Mouse (Mus musculus) heart, embryonic 11.5 days (tissue): ENCODE measurements around the gene Calm4. TPM values are rescaled to one million over a fixed set of nuclear protein-coding genes. Genes with fewer than 3 reads are reported as not detected.
"Not testable (repeated sequence)": the region's sequence is repeated elsewhere in the genome, so short reads cannot be mapped to it uniquely, and the experiment has no call there.

Experiments
- ATAC-seq: fragments of 200-750 bp; cut with Nextera tagmentation; replicated peaks from 2 replicates; pipeline ENCODE4 v1.8.0; 2017; ENCODE audit warnings: moderate library complexity; ENCODE audit not compliant: insufficient number of reproducible peaks, low FRiP score, low TSS enrichment
- H3K27ac ChIP-seq: fragments of 300-500 bp; sonication (generic); 2 replicates; pipeline ENCODE4 v1.5.1; 2014; ENCODE audit warnings: mild to moderate bottlenecking, low read depth, low read length
- H3K27me3 ChIP-seq: fragments of 300-500 bp; sonication (generic); 2 replicates; pipeline ENCODE4 v1.6.1; 2014; ENCODE audit warnings: mild to moderate bottlenecking, low read length, mixed read lengths; ENCODE audit not compliant: control insufficient read depth, insufficient read depth
- H3K36me3 ChIP-seq: fragments of 300-500 bp; sonication (generic); 2 replicates; pipeline ENCODE4 v1.6.1; 2014; ENCODE audit warnings: mild to moderate bottlenecking, low read length, moderate library complexity, mixed read lengths; ENCODE audit not compliant: control insufficient read depth, insufficient read depth
- H3K4me1 ChIP-seq: fragments of 300-500 bp; sonication (generic); 2 replicates; pipeline ENCODE4 v1.6.1; 2014; ENCODE audit warnings: low read length; ENCODE audit not compliant: control insufficient read depth, insufficient read depth
- H3K4me2 ChIP-seq: fragments of 300-500 bp; sonication (generic); 2 replicates; pipeline ENCODE4 v1.6.1; 2014; ENCODE audit warnings: mild to moderate bottlenecking, moderate library complexity
- H3K4me3 ChIP-seq: fragments of 300-500 bp; sonication (generic); 2 replicates; pipeline ENCODE4 v1.5.1; 2014; ENCODE audit warnings: low read depth, low read length
- H3K9ac ChIP-seq: fragments of 300-500 bp; sonication (generic); 2 replicates; pipeline ENCODE4 v1.6.1; 2014; ENCODE audit warnings: mild to moderate bottlenecking, low read depth, low read length, moderate library complexity
- H3K9me3 ChIP-seq: fragments of 300-500 bp; sonication (generic); replicated peaks from 2 replicates; pipeline ENCODE4 v1.6.1; 2016; ENCODE audit warnings: low read length; ENCODE audit not compliant: control insufficient read depth
- WGBS: fragments of 180-500 bp; shearing (Covaris S2); extraction: QIAGEN DNeasy Blood & Tissue Kit; methylation state at CpG from one replicate; pipeline ENCODE4 v1.1.7; 2014; ENCODE audit not compliant: insufficient replicate concordance; 5-methylcytosine and 5-hydroxymethylcytosine counted together
- polyA plus RNA-seq: library from polyadenylated mRNA; unstranded; fragments of >200 nt; fragmentation: Nextera tagmentation; extraction: Ambion mirVana; gene quantifications from 2 replicates; pipeline ENCODE4 v1.2.1, GENCODE M21; 2014

Calm4 gene
- polyA plus RNA-seq, 1 experiment from 2014 or later, result not detected

GRCm38 (mm10) chr13:3807131-3807827 lies 30.3 kb upstream of the Calm4 start:
- H3K4me3 ChIP-seq, result no peak overlapping the region
- no peaks in the 10 kb centered on the region for H3K27me3 ChIP-seq
- no peak overlapping the region for H3K9ac ChIP-seq
- H3K27ac ChIP-seq, result no peak overlapping the region
- H3K4me2 ChIP-seq, result no peak overlapping the region
- H3K9me3 ChIP-seq, result no peaks in the 10 kb centered on the region
- no peak for ATAC-seq
- no peaks in the 10 kb centered on the region for H3K4me1 ChIP-seq
- no peaks in the 10 kb centered on the region for H3K36me3 ChIP-seq
- WGBS, result 76% methylated on average over 7 of the region's 7 CpGs

DNA sequence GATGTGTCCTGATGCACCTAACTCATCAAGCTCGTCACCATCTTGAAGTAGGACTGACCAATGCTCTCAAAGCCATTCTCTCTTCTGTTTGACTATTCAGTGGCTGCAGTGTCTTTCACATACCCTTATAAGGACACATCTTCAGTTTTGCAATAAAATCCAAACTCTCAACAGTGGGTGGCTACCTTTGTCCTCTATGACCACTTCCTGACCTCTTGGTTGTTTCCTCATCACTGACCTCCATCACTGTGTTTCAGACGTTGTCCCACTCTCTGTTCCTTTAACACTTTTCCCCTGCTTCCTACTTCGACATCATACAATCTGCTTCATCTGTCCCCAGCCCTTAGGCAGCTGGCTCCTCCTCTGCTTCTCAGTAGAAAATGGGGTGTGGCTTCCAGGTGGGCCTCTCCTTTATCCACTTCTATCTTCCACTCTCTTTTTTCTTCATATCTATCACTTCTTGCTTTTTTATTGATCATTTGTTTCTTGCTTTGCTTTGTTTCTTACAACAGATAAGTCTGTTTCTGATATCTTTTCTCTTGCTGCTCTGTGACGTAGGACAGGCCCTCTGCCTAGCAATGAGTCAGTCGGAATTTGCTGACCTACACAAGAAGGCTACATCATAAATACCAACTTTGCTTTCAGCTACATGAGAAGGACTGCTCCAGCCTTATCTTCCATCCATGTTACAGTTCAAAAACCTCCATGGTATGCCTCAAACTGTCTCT lies 19.4 kb upstream of the Calm4 start:
- Histone ChIP-seq H3K4me1 (no peaks in the 10 kb centered on the region), H3K27me3 (no peaks in the 10 kb centered on the region), H3K9me3 (no peaks in the 10 kb centered on the region), H3K9ac (no peak overlapping the region), H3K27ac (no peak overlapping the region), H3K36me3 (no peaks in the 10 kb centered on the region), H3K4me2 (no peak overlapping the region), H3K4me3 (no peak overlapping the region)
- ATAC-seq, result no peak
- WGBS, result 55% methylated on average over 5 of the region's 5 CpGs

DNA sequence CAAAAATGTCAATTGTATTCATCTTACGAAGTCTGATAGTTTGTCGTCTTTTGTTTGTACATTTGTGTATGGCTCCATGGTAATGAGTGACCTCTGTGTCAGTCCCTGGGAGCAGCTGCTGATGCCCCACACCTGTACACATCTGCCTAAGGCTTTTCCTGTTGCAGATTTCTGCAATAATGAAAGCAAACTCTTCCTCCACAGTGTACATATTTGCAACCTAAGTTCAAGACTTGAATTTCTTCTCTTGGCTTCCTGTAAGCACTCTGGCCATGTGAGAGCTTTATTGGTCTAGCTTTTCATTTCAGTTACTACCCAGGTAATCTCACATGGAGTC lies 18.8 kb upstream of the Calm4 start:
- no peaks in the 10 kb centered on the region for H3K9me3 ChIP-seq
- H3K4me2 ChIP-seq, result no peak overlapping the region
- ATAC-seq, result no peak
- H3K4me1 ChIP-seq, result no peaks in the 10 kb centered on the region
- WGBS, result 78% methylated on average over 2 of the region's 2 CpGs
- no peaks in the 10 kb centered on the region for H3K27me3 ChIP-seq
- H3K9ac ChIP-seq, result no peak overlapping the region
- H3K4me3 ChIP-seq, result no peak overlapping the region
- H3K36me3 ChIP-seq, result no peaks in the 10 kb centered on the region
- H3K27ac ChIP-seq, result no peak overlapping the region

- 59% methylated on average over 4 of the region's 4 CpGs for WGBS
- H3K4me1 ChIP-seq, result no peaks in the 10 kb centered on the region
- no peak overlapping the region for H3K4me2 ChIP-seq
- H3K27me3 ChIP-seq, result no peaks in the 10 kb centered on the region
- no peak overlapping the region for H3K9ac ChIP-seq
- no peak overlapping the region for H3K4me3 ChIP-seq
- no peak for ATAC-seq
- no peak overlapping the region for H3K27ac ChIP-seq
- H3K36me3 ChIP-seq, result no peaks in the 10 kb centered on the region
- no peaks in the 10 kb centered on the region for H3K9me3 ChIP-seq
These were observed 15.5 kb upstream of the Calm4 start for GRCm38 (mm10) chr13:3822105-3822504.

GRCm38 (mm10) chr13:3825726-3826125 lies 11.8 kb upstream of the Calm4 start:
- Histone ChIP-seq H3K27me3 (no peaks in the 10 kb centered on the region), H3K36me3 (no peaks in the 10 kb centered on the region), H3K9ac (no peak overlapping the region), H3K4me1 (no peaks in the 10 kb centered on the region), H3K4me3 (no peak overlapping the region), H3K9me3 (no peaks in the 10 kb centered on the region), H3K27ac (no peak overlapping the region), H3K4me2 (no peak overlapping the region)
- ATAC-seq, result no peak

- H3K4me1 ChIP-seq, result no peaks in the 10 kb centered on the region
- no peak for ATAC-seq
- 71% methylated on average over 5 of the region's 5 CpGs for WGBS
These were observed 6.0 kb upstream of the Calm4 start for GRCm38 (mm10) chr13:3831546-3831945.

DNA sequence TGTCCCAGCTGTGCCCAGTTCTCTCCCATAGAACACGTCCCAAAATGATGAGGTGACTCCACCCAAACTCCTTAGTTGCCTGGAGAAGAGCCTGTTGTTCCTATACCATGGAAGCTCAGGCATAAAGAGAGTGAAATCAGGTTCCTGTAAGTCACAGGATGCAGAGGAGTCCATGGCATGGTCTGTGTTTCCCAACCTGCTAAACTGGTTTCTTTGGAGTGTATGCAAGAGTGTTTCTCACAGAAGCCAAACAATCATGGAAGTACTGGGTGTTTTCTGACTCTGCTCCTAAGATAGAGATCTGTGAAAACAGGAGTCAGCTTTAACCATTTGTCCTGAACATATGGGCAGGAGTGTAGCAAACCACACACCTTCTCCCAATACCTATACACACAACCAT lies 5.6 kb upstream of the Calm4 start:
- Histone ChIP-seq H3K4me3 (no peak overlapping the region), H3K9me3 (no peaks in the 10 kb centered on the region), H3K36me3 (no peaks in the 10 kb centered on the region), H3K27ac (no peak overlapping the region), H3K4me1 (no peaks in the 10 kb centered on the region), H3K27me3 (no peaks in the 10 kb centered on the region), H3K4me2 (no peak overlapping the region), H3K9ac (no peak overlapping the region)
- ATAC-seq, result no peak
- 50% methylated on average over 1 of the region's 1 CpGs for WGBS

More at GRCm38 (mm10) chr13:3831546-3831945, 6.0 kb upstream of the Calm4 start:
- Histone ChIP-seq H3K4me3 (no peak overlapping the region), H3K27ac (no peak overlapping the region), H3K27me3 (no peaks in the 10 kb centered on the region), H3K9me3 (no peaks in the 10 kb centered on the region), H3K36me3 (no peaks in the 10 kb centered on the region), H3K9ac (no peak overlapping the region), H3K4me2 (no peak overlapping the region)

GRCm38 (mm10) chr13:3832450-3832849 lies 5.1 kb upstream of the Calm4 start:
- no peak overlapping the region for H3K9ac ChIP-seq
- WGBS, result 70% methylated on average over 2 of the region's 2 CpGs

GRCm38 (mm10) chr13:3833644-3834043 lies 3.9 kb upstream of the Calm4 start:
- not testable (repeated sequence) for H3K9ac ChIP-seq, H3K27me3 ChIP-seq, H3K4me2 ChIP-seq, ATAC-seq, H3K27ac ChIP-seq, H3K4me3 ChIP-seq, H3K9me3 ChIP-seq, H3K4me1 ChIP-seq, H3K36me3 ChIP-seq

More at GRCm38 (mm10) chr13:3832450-3832849, 5.1 kb upstream of the Calm4 start:
- ATAC-seq, result no peak
- H3K4me3 ChIP-seq, result no peak overlapping the region
- H3K4me1 ChIP-seq, result no peaks in the 10 kb centered on the region
- no peak overlapping the region for H3K27ac ChIP-seq
- H3K4me2 ChIP-seq, result no peak overlapping the region
- H3K36me3 ChIP-seq, result no peaks in the 10 kb centered on the region
- H3K9me3 ChIP-seq, result no peaks in the 10 kb centered on the region
- H3K27me3 ChIP-seq, result no peaks in the 10 kb centered on the region
